Mouse (Mus musculus) frontal cortex, postnatal 25 days (tissue): ENCODE measurements at regions not wholly inside any gene's neighbourhood (a gene's known extent, or its start where the extent isn't known, plus 50 kb on each side); places are given as distances from the start of the nearest gene placed in this dataset.
A peak's percentile ranks its signal among the peaks of the same experiment; 100 is the strongest.

Experiments used
- DNase-seq, 2 experiments: peaks; one replicate each; pipeline ENCODE4 v3.0.0; 2022; ENCODE audit warnings: low spot score in 2 of 2

DNA sequence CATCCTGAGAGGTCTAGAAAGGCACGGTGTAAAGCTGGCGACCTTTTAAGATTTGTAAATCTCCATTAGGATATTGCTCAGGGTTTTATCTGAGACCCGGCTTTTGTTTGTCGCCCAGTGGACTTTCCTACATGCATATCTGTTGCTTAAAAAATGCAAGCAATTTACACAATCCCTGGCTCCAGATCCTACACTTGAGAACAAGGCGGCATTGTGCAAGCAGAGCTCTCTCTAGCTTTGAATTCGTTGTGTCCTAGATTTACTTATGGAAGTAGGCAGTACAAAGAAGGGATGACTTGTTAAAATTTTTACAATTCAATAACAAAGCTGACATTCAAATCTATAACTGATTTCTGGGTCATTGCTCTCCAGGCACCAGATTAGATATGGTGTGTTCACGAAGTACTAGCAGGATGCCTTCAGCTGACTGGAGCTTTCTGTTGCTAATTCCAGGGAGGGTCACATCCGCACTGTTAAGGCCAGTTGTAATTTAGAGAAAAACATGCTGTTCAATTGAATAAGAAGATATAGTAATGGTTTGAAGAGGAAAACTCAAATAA is 62.2 kb upstream of the Teddm2 start:
- DNase-seq: no peak

DNA sequence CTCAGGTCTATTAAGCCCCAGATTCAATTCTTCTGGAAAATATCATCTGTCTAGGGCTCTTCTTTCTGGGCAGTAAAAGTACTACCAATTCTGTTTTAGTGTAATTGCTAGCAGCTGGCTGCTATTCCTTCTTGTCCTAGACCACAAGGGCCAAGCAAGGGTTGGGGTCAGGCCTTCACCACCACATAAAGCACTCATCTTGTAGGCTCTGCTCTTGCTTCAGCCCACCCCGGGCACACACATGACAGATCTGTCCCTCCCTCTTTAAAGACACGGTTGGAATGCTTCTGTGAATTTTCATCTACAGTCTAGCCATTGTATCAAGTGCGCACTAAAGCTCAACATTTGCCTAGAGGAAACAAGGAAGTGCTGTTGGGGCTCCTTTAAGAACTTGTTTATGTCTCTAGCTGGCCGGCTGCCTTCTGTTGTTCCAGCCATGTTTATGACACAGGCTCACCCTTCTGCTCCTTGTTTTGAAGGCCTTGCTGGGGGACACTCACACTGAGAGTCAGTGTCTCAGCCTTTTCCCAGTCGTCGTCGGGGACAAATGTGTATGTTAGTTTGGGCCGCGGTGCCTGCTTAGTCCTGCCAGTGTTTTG is 63.8 kb upstream of the Teddm2 start:
- no peak for DNase-seq

DNA sequence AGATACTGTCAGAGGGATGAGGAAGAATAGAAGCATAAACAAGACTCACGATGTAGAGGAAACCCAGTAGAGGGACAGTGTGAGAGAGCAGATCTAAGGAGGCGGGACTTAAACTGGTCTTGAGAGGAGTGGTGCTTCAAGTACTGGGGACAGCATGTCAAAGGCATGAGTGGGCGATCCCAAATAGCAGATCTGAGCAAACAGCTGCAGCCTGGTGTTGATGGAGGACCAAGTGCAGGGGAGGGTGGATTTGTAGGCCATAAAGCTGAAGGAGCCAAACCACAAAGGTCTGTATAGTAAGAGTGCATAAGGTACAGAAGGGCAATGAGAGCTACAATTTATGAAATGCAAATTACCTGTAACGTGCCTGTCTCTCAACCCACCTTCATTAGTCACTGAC is 69.4 kb upstream of the Teddm2 start:
- DNase-seq: no peak

DNA sequence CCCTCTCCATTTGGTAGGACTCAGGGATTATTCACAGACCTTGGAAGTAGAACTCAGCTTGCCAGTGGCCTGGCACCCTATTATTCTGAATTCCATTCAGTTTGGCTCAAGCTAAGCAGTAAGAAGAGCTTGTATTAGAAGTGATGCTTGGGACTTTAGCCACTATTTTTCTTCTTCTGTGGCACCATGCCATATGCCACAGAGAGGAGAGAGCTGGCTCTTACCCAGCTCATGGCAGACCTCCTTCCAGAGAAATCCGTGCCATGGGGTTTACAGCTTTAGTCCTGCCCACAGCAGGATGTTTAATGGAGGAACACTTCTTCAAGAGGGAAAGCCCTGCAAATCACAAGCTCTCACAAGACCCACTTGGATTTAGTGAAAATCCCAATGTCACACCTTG is 74.3 kb upstream of the Teddm2 start:
- DNase-seq: no peak

DNA sequence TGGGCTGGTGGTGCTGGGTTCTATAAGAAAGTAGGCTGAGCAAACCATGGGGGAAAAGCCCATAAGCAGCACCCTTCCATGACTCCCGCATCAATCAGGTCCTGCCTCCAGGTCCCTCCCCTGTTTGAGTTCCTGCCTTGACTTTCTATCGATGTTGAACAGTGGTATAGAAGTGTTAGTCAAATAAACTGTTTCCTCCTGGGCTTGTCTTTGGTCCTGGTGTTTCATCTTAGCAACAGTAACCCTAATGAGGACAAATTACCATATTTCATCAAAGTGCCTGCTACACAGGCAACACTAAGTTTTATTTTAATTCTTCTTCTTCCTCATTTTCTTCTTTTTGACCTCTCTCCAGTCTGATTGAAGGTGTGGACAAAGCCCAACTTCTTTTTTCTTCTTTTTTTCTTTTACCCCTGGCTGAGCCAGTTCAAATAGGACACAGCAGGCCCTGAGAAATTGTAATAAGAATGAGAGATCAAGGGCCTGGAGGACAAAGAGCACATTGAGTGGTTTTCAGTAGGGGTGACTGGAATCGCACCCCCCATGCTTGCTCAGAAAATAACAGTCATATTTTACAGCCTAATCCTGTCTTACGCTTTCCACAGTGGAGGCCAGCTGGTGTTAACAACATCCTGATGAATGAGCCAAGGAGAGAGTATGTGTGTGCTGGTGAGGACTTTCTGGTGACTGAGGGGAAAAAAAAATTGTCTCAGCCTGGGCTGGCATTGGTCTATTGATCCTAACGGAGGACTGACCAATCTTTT is 78.1 kb upstream of the Teddm2 start:
- no peak for DNase-seq

DNA sequence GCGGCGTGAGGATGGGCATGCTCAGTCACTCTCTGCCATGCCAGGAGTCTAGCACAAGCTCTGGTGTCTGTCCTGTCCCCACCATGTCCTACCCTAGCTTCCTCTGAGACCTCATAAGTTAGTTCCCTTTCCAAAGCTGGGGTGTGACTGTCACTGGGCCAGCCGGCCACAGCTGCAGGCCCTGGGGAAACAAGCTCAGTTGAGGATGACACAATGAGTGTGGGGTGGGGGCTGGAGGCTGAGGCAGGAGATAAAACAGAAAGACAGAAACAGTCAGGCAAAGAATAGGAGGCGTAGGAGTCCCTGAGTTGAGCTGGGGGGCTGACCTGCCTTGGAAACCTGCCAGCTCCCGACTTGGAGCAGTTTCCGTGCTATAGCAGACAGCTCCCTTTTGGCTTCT is 80.9 kb upstream of the Teddm2 start:
- peak; percentile 17 for DNase-seq

DNA sequence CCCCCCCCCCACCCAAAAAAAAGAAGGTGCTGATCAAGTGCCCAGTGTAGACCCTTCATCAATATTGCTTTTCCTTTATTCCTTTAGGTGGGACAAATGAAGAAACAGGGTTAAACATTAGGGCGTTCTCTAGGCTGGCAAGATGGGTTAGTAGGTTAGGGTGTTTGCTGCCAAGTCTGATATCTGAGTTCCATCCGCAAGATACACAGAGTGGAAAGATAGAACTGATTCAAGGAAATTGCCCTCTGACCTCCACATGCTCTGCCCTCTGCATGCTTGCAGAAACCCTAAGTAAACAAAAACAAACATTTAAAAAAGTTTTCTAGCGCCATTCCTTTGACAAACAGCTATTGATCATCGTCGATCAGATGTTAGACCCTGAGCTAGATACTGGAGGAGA is 85.6 kb upstream of the Teddm2 start:
- DNase-seq: no peak

DNA sequence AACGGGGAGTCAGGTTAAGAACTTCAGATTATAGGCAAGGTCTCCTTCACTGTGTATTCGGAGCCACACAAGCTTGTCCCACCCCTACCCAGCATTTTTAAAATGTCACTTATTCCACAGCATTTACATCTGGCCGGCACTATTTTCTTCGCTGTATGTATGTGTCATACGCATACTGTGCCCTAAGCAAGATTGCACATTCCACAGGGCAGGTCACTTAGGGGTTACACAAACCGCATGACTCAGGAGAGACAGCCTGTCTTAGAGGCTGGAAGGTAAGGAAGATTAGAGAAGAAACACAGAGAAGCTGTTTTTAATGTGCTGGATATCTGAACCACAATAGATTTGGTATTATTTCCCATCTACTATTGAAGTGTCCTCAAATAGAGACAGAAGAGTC is 86.6 kb upstream of the Teddm2 start:
- DNase-seq: no peak

DNA sequence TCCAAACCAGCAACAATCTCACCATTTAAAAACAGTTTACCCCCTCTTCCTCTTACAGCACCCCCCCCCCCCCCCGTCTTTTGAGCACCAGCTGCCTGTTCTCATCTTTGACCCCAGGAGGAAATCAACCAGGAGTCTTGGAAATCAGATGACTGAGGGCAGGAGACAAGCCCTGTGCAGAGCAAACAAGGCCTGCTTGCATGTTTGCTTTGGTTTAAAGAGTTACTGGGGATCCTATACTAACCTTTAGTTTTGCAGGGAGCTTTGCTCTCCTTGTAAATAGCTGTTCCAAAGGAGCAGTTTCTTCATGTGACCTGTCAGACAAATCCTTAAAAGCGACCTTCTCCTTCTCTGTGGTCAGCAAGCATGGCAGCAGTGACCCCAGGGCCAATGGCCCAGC is 88.3 kb upstream of the Teddm2 start:
- no peak for DNase-seq

DNA sequence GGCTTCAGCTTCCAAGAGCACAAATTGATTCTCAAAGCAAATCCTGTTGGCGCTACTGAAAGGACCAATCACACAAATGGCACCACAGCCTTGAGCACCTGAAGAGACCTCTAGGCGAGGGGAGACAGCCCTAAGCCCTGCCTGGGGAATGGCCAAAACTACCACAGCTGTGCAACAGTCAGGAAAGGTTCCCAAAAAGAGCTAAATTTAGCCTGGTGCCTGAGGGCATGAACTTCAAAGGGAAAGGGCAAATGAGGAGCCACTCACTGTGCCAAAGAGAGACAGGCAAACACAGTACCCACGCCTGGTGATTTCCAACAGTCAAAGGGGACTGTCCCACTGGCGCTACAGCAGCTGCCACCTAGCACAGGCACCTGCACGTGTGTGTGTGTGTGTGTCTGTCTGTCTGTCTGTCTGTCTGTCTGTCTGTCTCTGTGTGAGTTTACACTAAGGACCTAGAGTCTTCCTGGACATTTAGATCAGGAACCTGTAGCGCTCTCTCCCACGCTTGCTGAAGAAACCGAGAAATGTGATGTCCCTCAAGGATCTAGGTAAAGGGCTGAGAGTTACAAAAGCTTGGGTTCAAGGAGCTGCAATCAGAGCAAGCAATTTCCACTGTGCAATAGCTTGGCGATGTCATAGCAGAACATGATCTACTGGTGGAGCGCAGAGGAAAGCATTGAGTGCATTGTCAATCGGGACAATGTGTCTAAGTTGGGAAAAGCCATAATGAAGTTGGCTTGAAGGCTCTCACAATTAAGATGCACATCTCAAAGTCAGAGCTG is 90.8 kb upstream of the Teddm2 start:
- DNase-seq: no peak

DNA sequence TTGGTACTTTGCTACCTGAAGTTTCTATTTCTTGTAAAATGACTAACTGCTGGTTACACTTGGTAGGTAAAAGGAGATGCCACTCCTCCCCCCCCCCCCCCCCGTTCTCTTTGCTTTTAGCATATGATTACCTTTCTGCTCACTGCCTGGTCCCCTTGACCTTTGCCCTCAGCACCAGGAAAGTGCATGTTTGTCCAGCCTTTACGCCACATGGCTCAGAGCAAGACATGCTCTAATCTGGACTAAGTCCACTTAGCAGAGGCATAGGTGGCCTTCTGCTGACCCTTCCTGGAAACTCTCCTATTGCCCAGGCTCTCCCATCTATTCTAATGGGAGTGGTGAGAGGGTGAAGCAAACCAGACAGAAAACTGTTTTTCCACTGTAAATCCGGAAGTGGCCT is 92.4 kb upstream of the Teddm2 start:
- no peak for DNase-seq

DNA sequence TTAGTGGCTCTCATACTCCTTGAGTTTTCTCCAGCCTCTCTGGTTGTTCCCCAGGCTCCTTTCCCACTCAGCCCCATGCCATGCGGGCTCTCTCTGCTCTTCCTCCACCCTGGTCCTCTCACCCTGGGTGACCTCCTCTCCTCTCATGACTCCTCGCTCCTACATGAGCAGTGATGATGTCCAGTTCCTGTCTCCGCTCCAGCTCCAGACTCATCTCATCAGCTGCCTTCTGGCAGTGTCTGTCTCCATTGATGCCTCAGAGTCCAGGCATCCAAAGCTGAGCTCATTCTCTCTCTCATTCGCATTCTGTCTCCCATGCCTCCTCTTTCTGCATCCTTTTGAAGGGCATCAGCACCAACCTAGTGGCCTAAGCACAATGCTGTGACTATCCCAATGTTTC is 94.8 kb upstream of the Teddm2 start:
- no peak for DNase-seq

DNA sequence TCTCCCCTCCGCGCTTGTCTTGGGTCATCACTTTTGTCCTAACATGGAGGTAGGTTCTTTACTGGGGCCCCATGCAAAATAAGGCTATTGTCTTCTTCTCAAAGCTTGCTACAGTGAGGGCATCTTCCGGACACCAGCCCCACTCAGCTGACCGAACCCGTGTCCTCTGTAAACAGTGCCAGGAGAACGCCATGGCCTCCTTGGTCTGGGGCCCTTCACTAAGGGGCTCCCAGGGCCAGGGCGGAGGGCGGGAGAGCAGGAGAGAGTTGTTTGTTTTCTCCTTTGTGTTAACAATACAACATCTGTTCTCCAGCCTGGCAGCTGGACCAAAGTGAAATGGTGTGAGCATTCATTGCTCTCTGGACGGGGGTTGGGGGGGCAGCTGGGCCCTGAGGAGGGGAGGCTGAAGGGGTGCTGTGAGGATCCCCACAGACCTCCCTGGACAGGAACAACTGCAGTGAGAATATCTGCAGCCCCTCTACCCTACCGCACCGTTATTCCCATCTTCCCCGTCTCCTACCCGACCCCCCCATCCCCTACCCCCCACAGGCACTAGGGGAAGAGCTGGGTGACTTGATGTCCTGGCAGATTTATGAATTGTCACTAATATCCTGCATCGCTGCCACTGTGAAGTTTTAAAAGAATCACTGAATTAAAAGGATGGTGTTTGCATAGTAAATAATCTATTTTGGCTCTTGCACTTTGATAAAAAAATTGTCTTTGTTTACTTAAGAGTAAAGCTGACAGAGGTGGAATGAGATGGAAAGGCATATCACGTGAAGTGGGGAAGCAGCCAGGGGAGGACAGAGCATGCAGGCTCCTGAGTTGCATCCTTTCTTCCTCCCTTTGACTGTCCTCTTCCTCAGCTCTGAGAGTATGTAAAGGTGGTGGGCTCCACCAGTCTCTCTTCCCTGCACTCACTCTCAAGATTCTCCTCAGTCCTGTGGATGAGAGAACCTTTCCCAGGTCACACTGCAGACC is 97.5 kb upstream of the Teddm2 start:
- no peak for DNase-seq

DNA sequence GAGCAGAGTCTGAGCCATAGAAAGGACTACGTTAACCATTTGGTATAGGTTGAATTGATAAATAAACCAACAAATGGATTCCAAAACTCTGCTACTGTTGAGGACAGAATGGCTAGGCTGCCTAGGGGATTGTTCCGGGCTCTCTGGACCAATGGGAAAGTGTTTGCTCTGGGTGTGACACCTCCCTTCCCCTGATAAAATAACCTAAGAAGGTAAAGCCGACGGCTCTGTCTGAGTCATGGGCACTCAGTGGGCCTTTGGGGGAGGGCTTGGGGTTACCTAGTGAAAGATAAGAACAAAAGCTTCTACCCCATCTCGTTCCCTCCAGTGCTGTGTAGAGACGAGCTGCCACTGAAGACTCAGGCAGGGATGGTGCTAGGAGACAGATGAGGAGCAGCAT is 99.7 kb upstream of the Teddm2 start:
- DNase-seq: no peak

DNA sequence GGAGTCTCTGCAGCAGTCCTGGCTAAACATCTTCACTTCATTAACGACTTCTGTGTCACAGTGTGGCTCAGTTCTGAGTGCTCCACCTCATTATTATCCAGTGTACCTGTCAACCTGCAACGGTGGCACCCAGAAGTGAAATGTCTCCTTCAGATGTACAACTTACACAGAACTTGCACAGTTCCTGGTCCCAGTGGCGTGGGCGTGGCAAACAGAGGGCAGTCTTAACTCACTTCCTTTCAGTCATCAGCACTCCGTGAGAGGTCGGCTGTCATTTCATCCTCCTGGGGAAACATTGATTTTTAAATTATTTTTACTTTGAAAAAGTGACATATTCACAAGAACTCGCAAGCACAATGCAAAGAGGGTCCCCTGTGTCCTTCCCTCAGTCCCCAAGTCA is 103.6 kb upstream of the Teddm2 start:
- no peak for DNase-seq

DNA sequence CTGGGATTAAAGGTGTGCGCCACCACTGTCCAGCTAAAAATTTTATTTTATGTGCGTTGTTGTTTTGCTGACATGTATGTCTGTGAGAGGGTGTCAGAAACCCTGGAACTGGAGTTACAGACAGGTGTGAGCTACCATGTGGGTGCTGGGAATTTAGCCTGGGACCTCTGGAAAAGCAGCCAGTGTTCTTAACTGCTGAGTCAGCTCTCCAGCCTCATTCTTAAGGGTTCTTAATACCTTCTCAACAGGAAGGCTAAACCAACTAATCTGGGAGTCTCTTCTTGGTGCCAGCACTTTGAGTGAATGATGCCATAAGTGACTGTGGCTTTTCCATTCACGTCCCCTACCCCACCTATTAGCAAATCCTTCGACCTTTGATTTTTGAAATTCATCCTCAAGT is 104.6 kb upstream of the Teddm2 start:
- DNase-seq: no peak

DNA sequence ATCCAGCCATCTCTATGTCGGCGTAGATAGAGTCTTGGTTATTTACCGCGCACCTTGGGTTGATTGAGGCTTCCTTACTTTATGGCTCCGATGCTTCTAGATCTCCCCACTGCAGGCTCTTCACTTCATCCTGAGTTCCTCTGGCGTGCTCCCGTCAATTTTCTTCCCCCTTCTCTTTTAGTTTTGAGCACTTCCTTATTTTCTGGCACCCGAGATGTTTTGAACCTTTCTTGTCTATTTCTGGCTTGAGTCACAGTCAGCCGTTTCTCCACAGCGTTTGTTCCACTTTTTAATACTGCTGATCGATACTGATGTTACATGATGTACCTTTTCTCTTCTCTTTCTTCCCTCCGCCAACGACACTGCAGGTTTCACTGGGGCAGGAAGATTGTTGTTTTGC is 106.0 kb upstream of the Teddm2 start:
- DNase-seq: no peak

DNA sequence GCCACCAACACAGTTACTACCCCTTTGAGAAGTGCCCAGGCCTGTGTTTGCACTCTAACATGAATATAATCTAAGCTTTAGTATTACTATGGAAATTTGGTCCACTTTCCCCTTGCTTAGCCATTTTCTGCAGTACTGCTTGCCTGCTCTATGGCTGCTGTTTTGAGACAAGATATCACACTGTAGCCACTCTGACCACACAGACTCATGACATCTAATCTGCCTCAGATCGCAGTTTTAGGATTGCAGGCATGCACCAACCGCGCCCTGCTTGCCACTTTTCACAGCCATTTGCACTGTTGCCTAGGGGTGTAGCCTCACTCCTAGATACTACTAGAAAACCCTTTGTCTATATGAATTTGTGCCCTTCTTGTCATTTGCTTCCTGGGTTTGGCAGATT is 107.4 kb upstream of the Teddm2 start:
- DNase-seq: no peak

DNA sequence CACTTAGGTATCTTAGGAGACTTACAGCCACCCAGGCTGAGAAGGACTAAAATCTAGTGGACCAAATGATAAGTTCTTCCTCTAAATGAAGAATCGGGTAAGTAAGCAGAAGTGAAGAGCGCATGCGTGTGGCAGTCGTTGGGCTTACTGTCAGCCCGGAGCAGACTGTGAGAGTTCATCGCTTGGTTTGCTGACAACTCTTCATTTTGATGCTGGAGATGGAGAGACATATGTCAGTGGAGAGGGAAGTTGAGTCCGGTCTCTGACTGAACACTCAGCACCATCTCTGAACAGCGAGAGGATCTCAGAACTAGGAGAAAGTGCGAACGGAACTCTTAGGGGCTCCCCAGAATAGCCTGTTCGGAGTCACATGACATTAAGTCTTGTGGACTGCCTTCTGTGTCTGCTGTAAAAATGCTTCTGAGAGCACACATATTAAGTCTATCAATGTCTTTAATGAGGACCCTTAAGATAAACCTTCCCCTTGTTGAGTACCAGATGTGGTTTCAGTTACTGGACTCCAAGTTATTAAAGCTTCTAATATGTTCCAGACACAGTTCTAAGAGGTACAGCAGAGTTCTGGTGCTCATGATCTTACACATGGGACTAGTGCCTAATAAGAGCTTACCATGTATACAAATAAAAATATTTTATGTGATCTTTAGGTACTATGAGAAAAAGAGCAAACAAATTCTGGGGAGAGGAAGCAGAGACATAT is 108.7 kb upstream of the Teddm2 start:
- no peak for DNase-seq

DNA sequence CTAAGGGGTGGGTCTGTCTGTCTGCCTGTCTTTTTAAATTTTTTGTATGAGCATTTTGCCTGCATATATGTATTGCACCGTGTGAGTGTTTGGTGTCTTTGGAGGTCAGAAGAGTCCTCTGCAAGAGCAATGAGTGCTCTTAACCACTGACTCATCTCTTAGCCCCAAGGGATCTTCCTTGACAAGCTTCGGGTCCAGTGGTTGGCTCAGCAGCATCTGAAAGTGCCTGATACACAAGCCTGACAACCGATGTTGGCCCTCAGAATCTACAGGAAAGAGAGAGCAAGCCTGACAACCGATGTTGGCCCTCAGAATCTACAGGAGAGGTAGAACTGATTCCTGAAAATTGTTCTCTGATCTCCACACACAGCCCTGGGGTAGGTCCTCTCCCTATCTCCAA is 110.7 kb upstream of the Teddm2 start:
- DNase-seq: no peak

DNA sequence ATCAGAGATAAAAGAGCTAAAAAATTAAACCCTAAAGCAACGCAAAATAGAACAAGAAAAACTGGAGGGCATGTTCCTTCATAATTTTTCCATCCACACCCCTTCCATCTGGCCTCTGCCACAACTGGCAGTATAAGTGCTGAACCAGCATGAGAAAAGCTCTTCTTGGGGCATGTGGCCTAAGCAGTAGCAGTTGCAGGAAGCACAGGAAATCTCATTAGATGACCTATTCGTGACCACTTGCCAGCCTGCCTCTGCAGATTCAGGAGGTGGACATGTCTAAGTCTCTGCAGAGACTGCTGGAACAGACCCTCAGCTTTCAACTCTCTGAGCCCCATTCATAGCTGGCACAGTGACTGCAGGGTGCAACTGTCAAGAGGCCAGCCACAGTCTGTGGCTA is 116.5 kb upstream of the Teddm2 start:
- DNase-seq: no peak
